Mouse (Mus musculus) liver, postnatal 0 days (tissue): Measurements from ENCODE around the gene Epha4.

Experiments used
- CTCF ChIP-seq: sonication (generic); IDR thresholded peaks from 2 replicates; pipeline ENCODE4 v1.5.1; 2016; ENCODE audit warnings: antibody characterized with exemption, low read depth
- EP300 ChIP-seq: IDR thresholded peaks from 2 replicates; pipeline ENCODE4 v1.6.1; 2016; ENCODE audit warnings: antibody characterized with exemption, low read depth, mild to moderate bottlenecking

- TF ChIP-seq EP300: no peak
- no peak for TF ChIP-seq CTCF
These were observed 53.9 kb downstream of the Epha4 start for GRCm38 (mm10) chr1:77460831-77461629.
